Mouse (Mus musculus): Measurements from ENCODE around the gene Scgb2b27. TPM values are rescaled to one million over a fixed set of nuclear protein-coding genes. Genes with fewer than 3 reads are reported as not detected.
"Not testable (repeated sequence)": the region's sequence is repeated elsewhere in the genome, so short reads cannot be mapped to it uniquely, and the experiment has no call there.

Scgb2b27 gene
- not detected in 2 replicates for polyA plus RNA-seq (2015; fragmentation: Nextera tagmentation; extraction: Ambion mirVana)

DNA sequence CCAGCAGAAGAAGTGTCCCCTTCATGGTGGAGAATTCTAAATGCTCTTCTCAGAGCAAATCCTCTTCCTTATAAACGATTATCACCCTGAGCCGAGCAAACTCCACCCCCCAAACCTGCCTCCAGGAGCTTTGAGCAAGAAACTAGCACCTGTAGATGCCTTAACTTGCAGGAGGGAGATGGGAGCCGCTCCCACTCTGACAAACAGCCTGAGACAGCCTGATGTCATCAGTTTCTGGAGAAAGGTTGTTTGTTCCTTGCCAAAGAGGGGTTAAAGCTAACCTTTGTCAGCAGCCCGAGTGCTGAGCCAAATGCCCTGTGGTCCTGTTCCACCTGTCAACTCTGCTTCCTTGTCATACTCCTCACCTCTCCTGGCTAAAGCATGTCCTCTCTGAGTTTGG is at the start of gene Scgb2b27:
TSS of gene Scgb2b27 (minus strand) at position 101 of the 400 bp plus-strand sequence.
- H3K9ac ChIP-seq: no peak within 1 kb of the TSS
- H3K27ac ChIP-seq: no peak within 1 kb of the TSS
- no peak for ATAC-seq (ENCODE audit: borderline replicate concordance, extremely low read depth, low FRiP score, low TSS enrichment)
- no peaks in the 10 kb centered on the region for H3K27me3 ChIP-seq
- H3K36me3 ChIP-seq: no peaks in the 10 kb centered on the region
- no peaks in the 10 kb centered on the region for H3K4me1 ChIP-seq
- H3K4me2 ChIP-seq: no peak within 1 kb of the TSS
- no peaks in the 10 kb centered on the region for H3K9me3 ChIP-seq
- 70% methylated on average over 4 of the region's 4 CpGs for WGBS
- no peak within 1 kb of the TSS for H3K4me3 ChIP-seq

DNA sequence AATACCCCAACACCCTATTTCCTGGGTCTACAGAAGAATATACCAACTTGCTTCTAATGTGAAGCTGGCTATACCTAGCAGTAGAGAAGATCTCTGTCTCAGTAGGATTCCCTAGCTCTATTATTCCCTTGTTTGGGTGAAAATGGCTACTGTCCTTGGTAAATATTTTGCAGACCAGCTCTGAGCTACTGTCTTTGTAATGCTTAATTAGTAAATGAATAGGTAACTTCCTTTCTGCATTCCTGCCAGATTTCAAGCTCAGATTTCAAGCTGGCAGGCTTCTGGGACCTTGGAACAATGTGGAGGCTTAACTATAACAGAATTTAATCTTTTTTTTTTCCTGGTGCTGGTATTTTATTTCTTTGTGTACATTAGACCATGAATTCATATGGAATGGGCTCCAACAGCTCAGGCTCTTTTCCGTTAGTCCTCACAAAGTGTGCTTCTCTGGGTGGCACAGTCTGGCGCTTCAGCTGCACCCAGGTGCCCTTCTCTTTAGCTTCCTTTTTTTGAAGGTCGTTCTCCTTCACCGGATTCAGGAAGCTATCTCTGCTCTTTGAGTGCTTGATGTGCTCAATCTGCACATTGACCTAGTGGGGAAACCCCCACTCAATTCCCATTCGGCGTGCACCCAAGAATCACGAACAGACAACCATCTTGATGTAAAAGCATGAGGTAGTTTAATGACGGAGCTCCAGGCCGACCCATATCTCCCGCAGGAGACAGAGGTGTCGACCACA is 22.5 kb upstream of the Scgb2b27 start:
- 85% methylated on average over 11 of the region's 11 CpGs for WGBS
- H3K27ac ChIP-seq; ATAC-seq (ENCODE audit: borderline replicate concordance, extremely low read depth, low FRiP score, low TSS enrichment); H3K36me3 ChIP-seq; H3K4me1 ChIP-seq; H3K9me3 ChIP-seq; H3K4me2 ChIP-seq; H3K27me3 ChIP-seq; H3K4me3 ChIP-seq; H3K9ac ChIP-seq: not testable (repeated sequence)

DNA sequence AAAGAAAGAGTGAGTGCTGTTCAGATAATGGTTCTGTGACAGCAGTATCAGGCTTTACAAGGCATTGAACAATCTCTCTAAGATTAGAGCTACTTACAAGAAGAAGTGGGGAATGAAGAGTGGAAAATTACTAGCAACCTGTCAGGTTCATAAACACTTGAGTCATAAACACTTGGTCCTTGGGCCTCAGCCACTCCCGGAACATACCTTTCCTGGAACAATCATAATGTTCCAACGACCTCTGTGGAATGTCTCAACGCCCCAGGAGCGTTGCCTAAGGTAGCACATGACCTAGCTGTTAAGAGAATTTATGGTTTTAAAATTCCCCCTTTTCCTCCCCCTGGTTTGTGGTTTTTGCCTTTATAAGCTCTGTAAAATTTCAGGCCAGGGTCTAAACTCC is 20.8 kb upstream of the Scgb2b27 start:
- WGBS: 74% methylated on average over 4 of the region's 4 CpGs
- not testable (repeated sequence) for H3K9ac ChIP-seq; H3K36me3 ChIP-seq; H3K27ac ChIP-seq; ATAC-seq (ENCODE audit: borderline replicate concordance, extremely low read depth, low FRiP score, low TSS enrichment); H3K27me3 ChIP-seq; H3K4me1 ChIP-seq; H3K9me3 ChIP-seq; H3K4me3 ChIP-seq; H3K4me2 ChIP-seq

DNA sequence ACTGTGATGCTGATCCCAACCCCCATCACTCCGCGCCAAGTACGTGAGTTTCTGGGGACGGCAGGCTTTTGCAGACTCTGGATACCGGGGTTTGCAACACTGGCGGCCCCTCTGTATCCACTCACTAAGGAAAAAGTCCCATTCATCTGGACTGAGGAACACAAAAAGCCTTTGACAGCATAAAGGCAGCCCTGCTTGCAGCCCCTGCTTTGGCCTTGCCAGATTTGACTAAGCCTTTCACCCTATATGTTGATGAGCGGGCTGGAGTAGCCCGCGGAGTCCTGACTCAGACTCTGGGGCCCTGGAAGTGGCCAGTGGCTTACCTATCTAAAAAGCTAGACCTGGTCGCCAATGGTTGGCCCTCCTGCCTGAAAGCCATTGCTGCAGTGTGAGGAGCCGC is 16.3 kb upstream of the Scgb2b27 start:
- no peaks in the 10 kb centered on the region for H3K9me3 ChIP-seq
- WGBS: 92% methylated on average over 11 of the region's 11 CpGs
- no peak overlapping the region for H3K4me2 ChIP-seq
- H3K4me1 ChIP-seq: no peaks in the 10 kb centered on the region
- H3K27me3 ChIP-seq: no peaks in the 10 kb centered on the region
- no peak overlapping the region for H3K4me3 ChIP-seq
- no peak for ATAC-seq (ENCODE audit: borderline replicate concordance, extremely low read depth, low FRiP score, low TSS enrichment)
- no peak overlapping the region for H3K9ac ChIP-seq
- no peak overlapping the region for H3K27ac ChIP-seq
- H3K36me3 ChIP-seq: no peaks in the 10 kb centered on the region

GRCm38 (mm10) chr7:34027202-34027601 is 13.5 kb upstream of the Scgb2b27 start:
- not testable (repeated sequence) for ATAC-seq (ENCODE audit: borderline replicate concordance, extremely low read depth, low FRiP score, low TSS enrichment); H3K27me3 ChIP-seq; H3K4me1 ChIP-seq; H3K9ac ChIP-seq; H3K36me3 ChIP-seq; H3K4me3 ChIP-seq; H3K27ac ChIP-seq; H3K4me2 ChIP-seq; H3K9me3 ChIP-seq
- WGBS: 80% methylated on average over 9 of the region's 9 CpGs

DNA sequence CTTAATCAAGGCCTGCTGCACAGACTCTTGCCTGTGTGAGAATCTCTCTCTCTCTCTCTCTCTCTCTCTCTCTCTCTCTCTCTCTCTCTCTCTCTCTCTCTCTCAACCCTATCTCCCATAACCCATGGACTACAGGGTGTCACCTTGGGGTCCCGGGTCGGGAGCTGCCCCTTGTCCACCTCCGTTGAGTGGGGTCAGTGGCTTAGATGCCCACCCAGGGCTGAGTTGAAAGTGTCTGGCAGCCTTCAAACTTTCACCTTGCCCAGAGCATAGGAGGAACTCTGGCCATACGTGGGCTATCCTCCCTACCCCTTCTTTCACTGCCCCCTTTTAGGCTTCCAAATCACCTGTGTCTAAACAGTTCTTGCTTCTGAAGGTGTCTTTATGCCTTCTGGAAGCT is 11.9 kb upstream of the Scgb2b27 start:
- no peak for ATAC-seq (ENCODE audit: borderline replicate concordance, extremely low read depth, low FRiP score, low TSS enrichment)
- H3K9me3 ChIP-seq: no peaks in the 10 kb centered on the region
- H3K9ac ChIP-seq: no peak overlapping the region
- 79% methylated on average over 4 of the region's 4 CpGs for WGBS
- H3K27me3 ChIP-seq: no peaks in the 10 kb centered on the region
- no peak overlapping the region for H3K27ac ChIP-seq
- H3K4me2 ChIP-seq: no peak overlapping the region
- H3K4me3 ChIP-seq: no peak overlapping the region
- no peaks in the 10 kb centered on the region for H3K36me3 ChIP-seq
- H3K4me1 ChIP-seq: no peaks in the 10 kb centered on the region

- not testable (repeated sequence) for H3K27ac ChIP-seq; H3K4me3 ChIP-seq; H3K4me2 ChIP-seq; H3K36me3 ChIP-seq; H3K4me1 ChIP-seq; H3K9ac ChIP-seq; ATAC-seq (ENCODE audit: borderline replicate concordance, extremely low read depth, low FRiP score, low TSS enrichment); H3K27me3 ChIP-seq; H3K9me3 ChIP-seq
- WGBS: 85% methylated on average over 1 of the region's 1 CpGs
Measured at GRCm38 (mm10) chr7:34021183-34021582, 7.4 kb upstream of the Scgb2b27 start, which contains the start of gene Scgb1b27. TSS of gene Scgb1b27 (plus strand) at chr7:34021483.

DNA sequence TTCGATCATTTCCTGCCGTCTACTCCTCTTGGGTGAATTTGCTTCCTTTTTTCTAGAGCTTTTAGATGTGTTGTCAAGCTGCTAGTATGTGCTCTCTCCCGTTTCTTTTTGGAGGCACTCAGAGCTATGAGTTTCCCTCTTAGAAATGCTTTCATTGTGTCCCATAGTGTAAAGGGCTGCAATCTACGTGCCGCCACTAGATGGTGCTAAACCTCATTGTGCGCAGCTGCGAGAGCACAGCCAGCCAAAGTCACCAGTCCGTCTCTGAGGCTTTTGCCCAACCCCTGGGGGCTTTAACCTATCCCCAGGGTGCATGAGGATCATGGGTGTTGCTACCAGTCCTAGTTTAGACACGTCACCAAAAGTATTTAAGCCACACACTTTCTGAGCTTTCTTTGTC is 31.5 kb downstream of the Scgb2b27 start:
- ATAC-seq (ENCODE audit: borderline replicate concordance, extremely low read depth, low FRiP score, low TSS enrichment); H3K27me3 ChIP-seq; H3K4me3 ChIP-seq; H3K4me1 ChIP-seq; H3K27ac ChIP-seq; H3K36me3 ChIP-seq; H3K9ac ChIP-seq; H3K9me3 ChIP-seq; H3K4me2 ChIP-seq: not testable (repeated sequence)
- WGBS: 20% methylated on average over 8 of the region's 9 CpGs

Other genes with a start within 250 kb of the Scgb2b27 start
- not detected in 2 replicates for gene Scgb2b26, start 68.9 kb downstream of the Scgb2b27 start, polyA plus RNA-seq (2015; fragmentation: Nextera tagmentation; extraction: Ambion mirVana)
- gene Scgb1b27, start 7.5 kb upstream of the Scgb2b27 start, polyA plus RNA-seq (2015; fragmentation: Nextera tagmentation; extraction: Ambion mirVana): not detected in 2 replicates
- not detected in 2 replicates for gene Scgb1b30, start 81.5 kb upstream of the Scgb2b27 start, polyA plus RNA-seq (2015; fragmentation: Nextera tagmentation; extraction: Ambion mirVana)
- gene Wtip, start 119.3 kb upstream of the Scgb2b27 start, polyA plus RNA-seq (2015; fragmentation: Nextera tagmentation; extraction: Ambion mirVana): 7.6 and 8.9 TPM in 2 replicates
- 218 and 227 TPM in 2 replicates for gene Uba2, start 155.7 kb upstream of the Scgb2b27 start, polyA plus RNA-seq (2015; fragmentation: Nextera tagmentation; extraction: Ambion mirVana)
- 57.6 and 58.1 TPM in 2 replicates for gene Pdcd2l, start 182.7 kb upstream of the Scgb2b27 start, polyA plus RNA-seq (2015; fragmentation: Nextera tagmentation; extraction: Ambion mirVana)
- gene Gpi1, start 216.4 kb upstream of the Scgb2b27 start, polyA plus RNA-seq (2015; fragmentation: Nextera tagmentation; extraction: Ambion mirVana): 252 and 264 TPM in 2 replicates
- 0.57 TPM in 1 of 2 replicates, not detected in the other for gene Gm6096, start 237.1 kb upstream of the Scgb2b27 start, polyA plus RNA-seq (2015; fragmentation: Nextera tagmentation; extraction: Ambion mirVana)

Data from lung, embryonic 15.5 days (tissue).